Mouse (Mus musculus) heart, postnatal 10 days (tissue): ENCODE data around the gene Gm3604. TPM values are rescaled to one million over a fixed set of nuclear protein-coding genes. Genes with fewer than 3 reads are reported as not detected.
"Not testable (repeated sequence)": the region's sequence is repeated elsewhere in the genome, so short reads cannot be mapped to it uniquely, and the experiment has no call there.

Experiments
- DNase-seq, 2 experiments: peaks; one replicate each; pipeline ENCODE4 v3.0.0; 2021
- intact Hi-C: fragments of 180-260 bp; cut with DNase I; formaldehyde crosslinking; loops from one replicate; pipeline ENCODE4 v1.15.1; 2025
- microRNA-seq, 2 experiments: library from miRNA; unstranded; fragments of <30 nt; microRNA quantifications; one replicate each; pipeline ENCODE4 v1.2.0; 2022
- total RNA-seq, 2 experiments: library from RNA; stranded (reverse); gene quantifications; 2 replicates each; pipeline ENCODE4 v1.2.3; 2021

The Gm3604 gene
- total RNA-seq: 1 to 10 TPM in 1 of 2 experiments, under 1 TPM in 1; 0.53 to 1.4 TPM

- intact Hi-C loops: not testable (repeated sequence)
- peak; percentile 67 to 75 for DNase-seq
Observed at GRCm38 (mm10) chr13:62382952-62383351, at the start of gene Gm3604. Gm3604 (minus strand) TSS chr13:62383177.

GRCm38 (mm10) chr13:62399206-62399605, 16.2 kb upstream of the Gm3604 start:
- intact Hi-C loops, DNase-seq: not testable (repeated sequence)

DNA sequence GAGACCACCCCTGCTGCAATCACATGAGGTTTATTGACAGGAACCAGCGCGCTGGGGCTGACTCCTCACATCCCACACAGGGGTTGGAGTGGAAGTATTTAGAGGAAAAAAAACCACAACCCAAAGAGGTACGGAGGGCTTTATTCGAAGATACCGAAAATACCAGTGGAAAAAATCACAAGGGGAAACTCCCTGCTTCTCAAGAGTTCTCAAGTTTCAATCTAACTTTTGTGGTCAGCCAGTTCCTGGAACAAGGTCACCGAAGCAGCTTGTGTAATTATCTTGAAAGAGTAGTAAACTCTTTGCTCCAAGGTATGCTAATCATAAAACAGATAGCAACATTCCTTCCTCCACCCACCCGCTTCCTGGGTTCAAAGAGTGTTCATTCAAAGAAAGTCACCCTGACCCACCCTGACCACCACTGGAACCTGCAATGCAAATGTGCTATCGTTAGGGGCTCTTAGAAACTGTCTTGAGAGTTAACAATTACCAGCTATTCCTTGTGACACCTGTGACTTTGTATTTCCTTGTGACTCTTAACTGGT, 7.2 kb upstream of the Gm3604 start:
- DNase-seq, intact Hi-C loops: not testable (repeated sequence)

- intact Hi-C loops: no loop called here
- DNase-seq: no peak
Observed at GRCm38 (mm10) chr13:62331786-62332185, 51.2 kb downstream of the Gm3604 start.

GRCm38 (mm10) chr13:62331381-62331780, 51.6 kb downstream of the Gm3604 start:
- intact Hi-C loops: no loop called here

More at GRCm38 (mm10) chr13:62331381-62331780, 51.6 kb downstream of the Gm3604 start:
- no peak for DNase-seq

Small RNA genes lying within 50 kb of the gene (microRNA-seq; reads per million reads assigned to microRNA genes)
- 0 reads per million in 2 experiments for gene Gm25933

Other genes starting within 250 kb of the Gm3604 start
- gene Gm49359, start 83.7 kb upstream of the Gm3604 start, total RNA-seq: 10 to 100 TPM in 1 of 2 experiments, 1 to 10 TPM in 1; 8.4 to 11.1 TPM
- gene Zfp935, start 175.3 kb upstream of the Gm3604 start, total RNA-seq: under 1 TPM in 1 of 2 experiments, not detected in 1; 0.74 TPM
- gene Zfp934, start 188.0 kb upstream of the Gm3604 start, total RNA-seq: 1 to 10 TPM; 5.8 to 6.6 TPM
- 1 to 10 TPM; 1.4 to 2.4 TPM for gene 6720489N17Rik, start 241.0 kb upstream of the Gm3604 start, total RNA-seq